Mouse (Mus musculus): ENCODE data around the gene Grb2. TPM values are rescaled to one million over a fixed set of nuclear protein-coding genes. Genes with fewer than 3 reads are reported as not detected.

Gene Grb2
- polyA plus RNA-seq, 1 experiment = 45.0 TPM

DNA sequence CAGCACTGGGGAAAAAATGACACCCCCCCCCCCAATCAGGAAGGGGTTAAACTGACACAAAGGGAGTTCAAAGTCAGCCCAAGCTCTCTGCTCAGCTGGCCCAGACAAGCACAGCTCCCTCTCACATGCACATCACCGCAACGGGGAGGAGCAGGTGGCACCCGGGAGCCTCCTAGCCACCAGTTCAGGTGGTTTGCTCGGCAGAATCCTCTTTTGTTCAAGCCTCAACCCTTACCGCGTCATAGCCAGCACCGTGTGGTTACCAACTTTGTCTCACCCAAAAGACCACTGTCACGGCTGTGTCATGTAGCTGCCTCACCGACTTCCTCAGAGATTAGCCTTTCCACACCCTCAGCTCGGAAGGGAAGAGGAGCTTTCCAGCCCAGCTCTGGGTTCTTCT is 65.1 kb downstream of the Grb2 start:
- H3ac ChIP-seq (ENCODE audit: control insufficient read depth, insufficient read length, low read depth) = no peak overlapping the region
- no peaks in the 10 kb centered on the region for H3K79me2 ChIP-seq (ENCODE audit: control insufficient read depth, insufficient read depth)
- H3K36me3 ChIP-seq (ENCODE audit: control insufficient read depth, insufficient read depth) = peaks cover 21% of the 10 kb centered on the region
- no peaks in the 10 kb centered on the region for H3K27me3 ChIP-seq (ENCODE audit: control insufficient read depth, insufficient read depth, insufficient read length)
- no peak for TF ChIP-seq MAX (IDR thresholded peaks at IDR 0.05)
- no peak for TF ChIP-seq MYOG (IDR thresholded peaks at IDR 0.05; ENCODE audit: control insufficient read depth, extremely low read depth, insufficient read length)
- TF ChIP-seq CEBPB (IDR thresholded peaks at IDR 0.05; ENCODE audit: low read depth) = no peak
- TF ChIP-seq FOSL1 (IDR thresholded peaks at IDR 0.05; ENCODE audit: insufficient read depth, low read length, poor library complexity, severe bottlenecking) = no peak
- H3K4me3 ChIP-seq (ENCODE audit: insufficient read depth, poor library complexity, severe bottlenecking) = no peak overlapping the region
- H3K79me3 ChIP-seq (ENCODE audit: low read depth) = no peaks in the 10 kb centered on the region

DNA sequence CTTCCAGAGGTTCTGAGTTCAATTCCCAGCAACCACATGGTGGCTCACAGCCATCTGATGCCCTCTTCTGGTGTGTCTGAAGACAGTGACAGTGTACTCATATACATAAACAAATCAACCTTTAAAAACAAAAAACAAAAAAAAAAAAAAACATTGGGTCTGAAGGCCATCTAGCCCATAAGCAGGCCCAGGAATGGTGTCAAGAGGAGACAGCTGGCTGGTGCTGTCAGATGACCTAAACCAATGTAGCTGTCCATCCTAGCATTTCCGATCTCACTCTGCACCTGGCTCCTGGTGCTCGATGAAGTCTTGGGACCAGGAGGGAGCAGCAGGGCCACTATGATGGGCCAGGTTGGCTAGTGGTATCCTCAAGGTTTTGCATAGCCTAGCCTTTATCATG is 65.7 kb downstream of the Grb2 start:
- Histone ChIP-seq H3K36me3 (ENCODE audit: control insufficient read depth, insufficient read depth) (peaks cover 19% of the 10 kb centered on the region), H3K79me2 (ENCODE audit: control insufficient read depth, insufficient read depth) (no peaks in the 10 kb centered on the region), H3K27me3 (ENCODE audit: control insufficient read depth, insufficient read depth, insufficient read length) (no peaks in the 10 kb centered on the region), H3K79me3 (ENCODE audit: low read depth) (no peaks in the 10 kb centered on the region), H3K4me3 (ENCODE audit: insufficient read depth, poor library complexity, severe bottlenecking) (no peak overlapping the region), H3ac (ENCODE audit: control insufficient read depth, insufficient read length, low read depth) (no peak overlapping the region)
- TF ChIP-seq USF1 (IDR thresholded peaks at IDR 0.05; ENCODE audit: low read depth) (no peak), CEBPB (IDR thresholded peaks at IDR 0.05; ENCODE audit: low read depth) (no peak), FOSL1 (IDR thresholded peaks at IDR 0.05; ENCODE audit: insufficient read depth, low read length, poor library complexity, severe bottlenecking) (no peak), MAX (IDR thresholded peaks at IDR 0.05) (no peak), MYOD1 (IDR thresholded peaks at IDR 0.05; ENCODE audit: control insufficient read depth, insufficient read length, low read depth) (no peak), CTCF (IDR thresholded peaks at IDR 0.05; ENCODE audit: control insufficient read depth, insufficient read depth, insufficient read length) (no peak), MYOG (IDR thresholded peaks at IDR 0.05; ENCODE audit: control insufficient read depth, extremely low read depth, insufficient read length) (no peak)

DNA sequence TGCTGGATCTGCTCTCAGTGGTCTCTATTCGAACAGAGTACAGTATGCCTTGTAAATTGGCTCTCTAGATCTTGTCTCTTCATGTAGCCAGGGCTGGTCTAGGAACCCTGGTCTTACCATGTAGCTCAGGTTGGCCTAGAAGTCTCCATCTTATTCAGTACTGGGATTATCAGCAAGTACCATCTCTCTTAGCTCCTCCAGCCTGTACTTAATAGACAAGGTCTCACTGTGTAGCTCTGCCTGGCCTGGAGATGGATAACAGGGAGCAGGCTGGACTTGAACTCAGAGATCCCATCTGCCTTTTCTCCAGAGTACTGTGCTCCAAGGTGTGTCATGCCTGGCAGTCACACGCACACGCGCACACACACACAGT is 66.7 kb downstream of the Grb2 start:
- no peaks in the 10 kb centered on the region for H3K27me3 ChIP-seq (ENCODE audit: control insufficient read depth, insufficient read depth, insufficient read length)
- no peak overlapping the region for H3K4me3 ChIP-seq (ENCODE audit: insufficient read depth, poor library complexity, severe bottlenecking)
- peaks cover 13% of the 10 kb centered on the region for H3K36me3 ChIP-seq (ENCODE audit: control insufficient read depth, insufficient read depth)
- no peaks in the 10 kb centered on the region for H3K79me2 ChIP-seq (ENCODE audit: control insufficient read depth, insufficient read depth)
- H3ac ChIP-seq (ENCODE audit: control insufficient read depth, insufficient read length, low read depth) = no peak overlapping the region
- TF ChIP-seq USF1 (IDR thresholded peaks at IDR 0.05; ENCODE audit: low read depth) (no peak), MYOG (IDR thresholded peaks at IDR 0.05; ENCODE audit: control insufficient read depth, extremely low read depth, insufficient read length) (no peak), CTCF (IDR thresholded peaks at IDR 0.05; ENCODE audit: control insufficient read depth, insufficient read depth, insufficient read length) (no peak), MAX (IDR thresholded peaks at IDR 0.05) (no peak), FOSL1 (IDR thresholded peaks at IDR 0.05; ENCODE audit: insufficient read depth, low read length, poor library complexity, severe bottlenecking) (no peak), MYOD1 (IDR thresholded peaks at IDR 0.05; ENCODE audit: control insufficient read depth, insufficient read length, low read depth) (no peak), CEBPB (IDR thresholded peaks at IDR 0.05; ENCODE audit: low read depth) (no peak)
- H3K79me3 ChIP-seq (ENCODE audit: low read depth) = no peaks in the 10 kb centered on the region

DNA sequence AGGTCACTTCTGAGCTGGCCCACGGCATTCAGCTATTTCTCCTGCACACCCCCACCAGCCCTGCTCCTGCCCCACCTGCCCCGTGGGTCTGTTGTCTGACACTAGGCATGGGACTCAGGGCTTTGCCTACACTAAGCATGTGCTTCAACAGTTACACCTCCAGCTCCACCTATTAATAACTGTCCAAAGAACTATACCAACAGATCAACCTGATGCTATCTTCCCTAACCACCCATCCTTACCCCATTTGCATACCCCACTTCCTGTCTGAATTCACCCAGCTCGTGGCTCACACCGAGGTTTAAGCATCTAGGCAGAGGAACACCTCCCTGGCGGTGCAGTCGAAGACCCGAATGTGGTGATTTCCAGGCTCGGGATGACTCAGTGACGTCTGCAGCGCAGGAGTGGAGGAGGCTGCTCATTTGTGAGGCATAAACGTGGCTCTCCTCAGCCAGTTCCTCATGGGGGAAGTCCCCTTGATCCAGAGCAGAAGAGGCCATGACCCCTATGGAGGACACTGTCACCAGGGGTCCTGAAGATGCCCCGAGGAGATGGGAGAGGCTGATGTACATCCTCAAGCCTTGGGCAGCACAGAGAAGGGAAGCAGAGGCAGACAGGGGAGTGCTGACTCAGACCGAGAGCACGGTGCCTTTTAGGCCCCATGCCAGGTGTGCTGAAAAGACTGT is 67.3 kb downstream of the Grb2 start:
- no peaks in the 10 kb centered on the region for H3K79me3 ChIP-seq (ENCODE audit: low read depth)
- H3K27me3 ChIP-seq (ENCODE audit: control insufficient read depth, insufficient read depth, insufficient read length) = no peaks in the 10 kb centered on the region
- H3K79me2 ChIP-seq (ENCODE audit: control insufficient read depth, insufficient read depth) = no peaks in the 10 kb centered on the region
- no peak overlapping the region for H3ac ChIP-seq (ENCODE audit: control insufficient read depth, insufficient read length, low read depth)
- TF ChIP-seq FOSL1 (IDR thresholded peaks at IDR 0.05; ENCODE audit: insufficient read depth, low read length, poor library complexity, severe bottlenecking) (no peak), MYOG (IDR thresholded peaks at IDR 0.05; ENCODE audit: control insufficient read depth, extremely low read depth, insufficient read length) (no peak), MAX (IDR thresholded peaks at IDR 0.05) (no peak), CEBPB (IDR thresholded peaks at IDR 0.05; ENCODE audit: low read depth) (no peak), CTCF (IDR thresholded peaks at IDR 0.05; ENCODE audit: control insufficient read depth, insufficient read depth, insufficient read length) (no peak), MYOD1 (IDR thresholded peaks at IDR 0.05; ENCODE audit: control insufficient read depth, insufficient read length, low read depth) (no peak), USF1 (IDR thresholded peaks at IDR 0.05; ENCODE audit: low read depth) (no peak)
- no peak overlapping the region for H3K4me3 ChIP-seq (ENCODE audit: insufficient read depth, poor library complexity, severe bottlenecking)
- peaks cover 8% of the 10 kb centered on the region for H3K36me3 ChIP-seq (ENCODE audit: control insufficient read depth, insufficient read depth)

DNA sequence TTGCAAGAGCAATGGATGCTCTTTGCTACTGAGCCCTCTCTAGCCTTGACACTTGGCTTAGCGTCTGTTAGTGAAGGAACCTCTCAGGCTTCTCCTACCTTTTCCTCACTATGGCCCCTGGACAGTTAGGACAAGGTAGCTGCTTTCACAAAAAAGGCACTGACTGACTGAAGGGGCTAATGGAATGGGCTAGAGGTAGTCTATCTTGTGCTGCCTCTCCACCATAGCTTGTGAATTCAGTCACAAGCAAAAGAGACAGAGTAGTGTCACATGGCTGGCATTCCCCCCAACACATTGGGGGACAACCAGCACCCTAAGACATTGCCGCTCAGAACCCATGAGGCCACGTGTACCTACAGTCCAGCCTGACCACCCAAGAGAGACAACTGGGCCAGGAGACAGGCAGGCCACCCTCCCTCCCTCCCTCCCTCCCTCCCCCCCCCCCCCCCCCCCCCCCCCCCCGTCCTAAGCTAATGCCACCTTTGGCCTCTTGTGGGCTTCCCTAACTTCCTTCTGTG is 68.0 kb downstream of the Grb2 start:
- Histone ChIP-seq H3K36me3 (ENCODE audit: control insufficient read depth, insufficient read depth) (peaks cover 8% of the 10 kb centered on the region), H3ac (ENCODE audit: control insufficient read depth, insufficient read length, low read depth) (no peak overlapping the region), H3K79me3 (ENCODE audit: low read depth) (no peaks in the 10 kb centered on the region), H3K79me2 (ENCODE audit: control insufficient read depth, insufficient read depth) (no peaks in the 10 kb centered on the region), H3K4me3 (ENCODE audit: insufficient read depth, poor library complexity, severe bottlenecking) (no peak overlapping the region), H3K27me3 (ENCODE audit: control insufficient read depth, insufficient read depth, insufficient read length) (no peaks in the 10 kb centered on the region)
- TF ChIP-seq MYOG (IDR thresholded peaks at IDR 0.05; ENCODE audit: control insufficient read depth, extremely low read depth, insufficient read length) = no peak
- no peak for TF ChIP-seq USF1 (IDR thresholded peaks at IDR 0.05; ENCODE audit: low read depth)
- TF ChIP-seq MYOD1 (IDR thresholded peaks at IDR 0.05; ENCODE audit: control insufficient read depth, insufficient read length, low read depth) = no peak
- no peak for TF ChIP-seq MAX (IDR thresholded peaks at IDR 0.05)
- TF ChIP-seq CEBPB (IDR thresholded peaks at IDR 0.05; ENCODE audit: low read depth) = no peak
- no peak for TF ChIP-seq FOSL1 (IDR thresholded peaks at IDR 0.05; ENCODE audit: insufficient read depth, low read length, poor library complexity, severe bottlenecking)
- TF ChIP-seq CTCF (IDR thresholded peaks at IDR 0.05; ENCODE audit: control insufficient read depth, insufficient read depth, insufficient read length) = no peak

Data from C2C12 (cell line).